Mouse (Mus musculus): Measurements from ENCODE around the gene Ankrd13d. TPM values are rescaled to one million over a fixed set of nuclear protein-coding genes. Genes with fewer than 3 reads are reported as not detected.

The Ankrd13d gene
- total and polyA plus RNA-seq, 3 experiments = 3.8 to 55.1 (median 13.2) TPM

DNA sequence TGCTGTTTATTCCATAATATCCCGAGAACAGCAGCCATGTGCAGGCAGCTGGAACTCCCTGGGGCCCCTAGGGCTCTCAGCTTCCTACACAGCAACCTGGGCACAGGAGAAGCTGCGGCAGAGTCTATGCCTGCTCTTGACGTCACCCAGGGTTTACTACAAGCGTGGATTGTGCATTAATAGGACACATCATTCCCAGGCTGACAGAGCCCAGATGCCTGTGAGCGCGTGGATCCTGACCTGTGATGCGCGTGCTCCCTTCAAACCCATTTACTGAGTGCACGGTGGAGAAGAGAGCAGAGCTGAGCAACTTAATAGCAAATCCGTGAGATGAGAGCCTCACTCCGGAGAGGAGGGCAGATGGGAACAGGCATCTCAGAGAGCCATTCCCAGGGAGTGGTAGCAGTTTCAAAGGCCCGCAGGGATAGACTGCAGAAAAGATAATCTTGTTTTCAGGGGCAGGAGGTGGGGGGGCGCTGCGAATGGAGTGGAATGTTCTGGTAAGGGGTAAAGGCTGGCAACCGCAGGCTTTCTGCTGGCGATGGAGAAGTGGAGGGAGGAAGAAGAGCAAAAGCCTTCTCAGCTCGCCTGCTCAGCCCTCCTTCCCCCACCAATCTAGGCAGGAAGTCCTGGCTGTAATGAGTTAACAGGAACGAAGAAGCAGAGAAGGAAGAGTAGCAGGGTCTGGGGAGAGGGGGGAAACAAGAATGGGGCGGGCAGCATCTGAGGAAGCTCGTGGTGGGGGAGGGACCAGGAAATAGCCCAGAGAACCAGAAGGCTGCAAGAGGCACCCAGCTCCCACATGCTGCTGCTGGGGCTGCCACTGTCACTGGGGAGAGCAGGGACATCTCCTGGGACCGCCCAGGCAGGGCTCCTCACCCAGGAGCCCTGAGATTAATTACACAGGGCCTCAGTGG, 19.1 kb upstream of the Ankrd13d start:
- Histone ChIP-seq H3K4me2 (ENCODE audit: insufficient read depth, low read depth, poor library complexity, severe bottlenecking) (peak overlapping the region; percentile 92), H3K36me3 (replicated peaks in 1 of 2; ENCODE audit: control insufficient read depth in 1 of 2, insufficient read depth in 1 of 2, low read length in 1 of 2) (peaks cover 14 to 42% of the 10 kb centered on the region in 2 experiments), H3K27ac (ENCODE audit: insufficient read depth, low read depth) (peak overlapping the region; percentile 97), H3K27me3 (replicated peaks) (no peaks in the 10 kb centered on the region), H3K4me1 (ENCODE audit: control insufficient read depth in 1 of 2, insufficient read depth in 2 of 2) (peaks cover 36 to 74% of the 10 kb centered on the region in 2 experiments), H3K79me2 (replicated peaks; ENCODE audit: control insufficient read depth, extremely low read depth, insufficient read depth, poor library complexity, severe bottlenecking) (peaks cover 80% of the 10 kb centered on the region), H3K9ac (ENCODE audit: insufficient read depth, low read depth) (peak overlapping the region; percentile 86), H3K4me3 (replicated peaks in 1 of 3; ENCODE audit: low read depth in 2 of 3, low read length in 2 of 3, poor library complexity in 1 of 3) (peak overlapping the region; percentile 56 to 89 (median 59)), H3K9me3 (replicated peaks; ENCODE audit: low read length) (no peaks in the 10 kb centered on the region)
- dilution Hi-C loops (cut with MboI; ENCODE audit: extremely low pct_ligation_motif_present, extremely low pct_unique_long_range_greater_than_20kb, low sequenced_read_pairs) = no loop called here
- TF ChIP-seq EP300 (IDR thresholded peaks at IDR 0.05; ENCODE audit: low read length) = 0 out of 2 replicates have a peak, but pooled peaks have one; percentile 27
- no peak for TF ChIP-seq SMC3 (IDR thresholded peaks at IDR 0.05; ENCODE audit: low read depth, low read length)
- peak; percentile 56; the same call in 1 of the 2 replicates for TF ChIP-seq BHLHE40 (IDR thresholded peaks at IDR 0.05; ENCODE audit: low read depth, low read length)
- TF ChIP-seq MYC (IDR thresholded peaks at IDR 0.05; ENCODE audit: low read depth, low read length) = peak; percentile 72; the same call in 1 of the 2 replicates
- TF ChIP-seq CTCF (conservative IDR thresholded peaks at IDR 0.05 in 1 of 2, IDR thresholded peaks at IDR 0.05 in 1 of 2; ENCODE audit: low read depth in 2 of 2, low read length in 2 of 2) = no peak
- no peak for TF ChIP-seq USF2 (conservative IDR thresholded peaks at IDR 0.05; ENCODE audit: low read depth, low read length)
- TF ChIP-seq ZKSCAN1 (IDR thresholded peaks at IDR 0.05; ENCODE audit: borderline replicate concordance, low read depth, low read length) = no peak
- peak; percentile 73 for TF ChIP-seq TBP (conservative IDR thresholded peaks at IDR 0.05; ENCODE audit: low read depth, low read length)
- no peak for TF ChIP-seq PAX5 (IDR thresholded peaks at IDR 0.05; ENCODE audit: low read length)
- peak; percentile 55 for TF ChIP-seq MAX (IDR thresholded peaks at IDR 0.05; ENCODE audit: low read length)
- TF ChIP-seq MAFK (IDR thresholded peaks at IDR 0.05; ENCODE audit: insufficient replicate concordance, low read length) = no peak
- TF ChIP-seq IRF4 (IDR thresholded peaks at IDR 0.05; ENCODE audit: low read depth, low read length) = peak; percentile 78
- peak; percentile 21; the same call in 1 of the 2 replicates for TF ChIP-seq NRF1 (IDR thresholded peaks at IDR 0.05; ENCODE audit: low read depth, low read length)
- no peak; the same call in 1 of the 2 replicates for TF ChIP-seq RAD21 (IDR thresholded peaks at IDR 0.05; ENCODE audit: low read depth, low read length)
- TF ChIP-seq ZMIZ1 (IDR thresholded peaks at IDR 0.05; ENCODE audit: low read depth, low read length) = peak; percentile 56
- TF ChIP-seq CHD2 (IDR thresholded peaks at IDR 0.05; ENCODE audit: low read length) = peak; percentile 72
- TF ChIP-seq ZNF384 (IDR thresholded peaks at IDR 0.05; ENCODE audit: low read depth, low read length) = no peak
- TF ChIP-seq JUN (IDR thresholded peaks at IDR 0.05; ENCODE audit: insufficient read depth, low read depth, low read length) = no peak
- TF ChIP-seq JUND (conservative IDR thresholded peaks at IDR 0.05; ENCODE audit: low read depth, low read length) = no peak
- TF ChIP-seq E2F4 (IDR thresholded peaks at IDR 0.05; ENCODE audit: insufficient replicate concordance, low read depth, low read length) = no peak
- peak; percentile 79 for TF ChIP-seq MAZ (IDR thresholded peaks at IDR 0.05; ENCODE audit: low read depth, low read length)
- TF ChIP-seq NELFE (IDR thresholded peaks at IDR 0.05; ENCODE audit: low read depth, low read length) = no peak
- TF ChIP-seq CHD1 (IDR thresholded peaks at IDR 0.05; ENCODE audit: low read depth, low read length) = no peak
- no peak; the same call in 1 of the 2 replicates for TF ChIP-seq UBTF (IDR thresholded peaks at IDR 0.05; ENCODE audit: low read depth, low read length)
- TF ChIP-seq TCF12 (IDR thresholded peaks at IDR 0.05; ENCODE audit: low read depth, low read length) = peak; percentile 90
- TF ChIP-seq KAT2A (IDR thresholded peaks at IDR 0.05; ENCODE audit: insufficient replicate concordance, low read length) = 0 out of 2 replicates have a peak, but pooled peaks have one; percentile 36
- no peak; the same call in 1 of the 2 replicates for TF ChIP-seq MEF2A (IDR thresholded peaks at IDR 0.05; ENCODE audit: borderline replicate concordance, low read depth, low read length)
- no peak for TF ChIP-seq RCOR1 (conservative IDR thresholded peaks at IDR 0.05; ENCODE audit: low read depth, low read length)
- TF ChIP-seq GABPA (IDR thresholded peaks at IDR 0.05; ENCODE audit: insufficient replicate concordance, low read depth, low read length) = no peak
- TF ChIP-seq POLR2AphosphoS2 (IDR thresholded peaks at IDR 0.05; ENCODE audit: low read depth, low read length) = no peak
- peak; percentile 80 for TF ChIP-seq ETS1 (conservative IDR thresholded peaks at IDR 0.05; ENCODE audit: low read depth, low read length)
- TF ChIP-seq MXI1 (IDR thresholded peaks at IDR 0.05; ENCODE audit: low read depth, low read length) = peak; percentile 81
- TF ChIP-seq POLR2A (IDR thresholded peaks at IDR 0.05; ENCODE audit: low read depth, low read length) = peak; percentile 81
- TF ChIP-seq ELF1 (IDR thresholded peaks at IDR 0.05; ENCODE audit: low read depth, low read length) = peak; percentile 88
- no peak for TF ChIP-seq USF1 (IDR thresholded peaks at IDR 0.05; ENCODE audit: low read depth, low read length)
- TF ChIP-seq ZC3H11A (IDR thresholded peaks at IDR 0.05; ENCODE audit: low read depth, low read length) = no peak
- TF ChIP-seq HCFC1 (IDR thresholded peaks at IDR 0.05; ENCODE audit: low read depth, low read length) = peak; percentile 54; the same call in 1 of the 2 replicates
- peak; percentile 77 for TF ChIP-seq SIN3A (IDR thresholded peaks at IDR 0.05; ENCODE audit: low read length)
- peak; percentile 89 for DNase-seq (ENCODE audit: extremely low read depth)
- in situ Hi-C loops (cut with MboI; ENCODE audit: low pct_ligation_motif_present, low pct_unique_long_range_greater_than_20kb, low sequenced_read_pairs) = no loop called here
